Mouse (Mus musculus): Measurements from ENCODE around the gene Osbpl3. TPM values are rescaled to one million over a fixed set of nuclear protein-coding genes. Genes with fewer than 3 reads are reported as not detected.

Gene Osbpl3
- polyA plus RNA-seq, 1 experiment from 2014 or later, result 8.7 TPM

DNA sequence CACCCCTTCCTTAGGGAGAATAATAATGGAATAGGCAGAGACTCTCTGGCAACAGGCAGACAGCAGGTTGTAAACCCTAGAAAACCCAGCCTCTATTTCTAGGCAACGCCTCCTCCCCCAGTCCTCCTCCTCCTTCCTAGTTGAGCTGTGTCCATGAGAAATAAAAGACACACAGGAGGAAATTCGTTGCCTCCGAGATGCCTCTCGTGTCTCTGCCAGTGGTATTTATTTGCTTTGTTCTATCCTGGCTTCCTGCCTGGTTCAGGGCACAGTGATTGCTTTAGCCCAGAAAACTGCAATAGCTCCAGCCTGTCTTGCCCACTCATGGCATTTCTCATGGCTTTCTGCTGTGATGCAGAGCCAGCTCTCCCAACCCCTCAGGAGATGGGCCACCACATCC, 43.8 kb downstream of the Osbpl3 start:
- 52% methylated on average over 4 of the region's 4 CpGs for WGBS
- Histone ChIP-seq H3K9ac (ENCODE audit: low read length) (no peak overlapping the region), H3K4me1 (replicated peaks; ENCODE audit: control insufficient read depth, insufficient read depth, low read length) (no peaks in the 10 kb centered on the region), H3K36me3 (ENCODE audit: control insufficient read depth, insufficient read depth, low read length) (no peaks in the 10 kb centered on the region), H3K9me3 (ENCODE audit: control insufficient read depth, low read length) (no peaks in the 10 kb centered on the region), H3K4me2 (ENCODE audit: low read depth, low read length, severe bottlenecking) (no peak overlapping the region), H3K4me3 (ENCODE audit: low read depth, low read length) (no peak overlapping the region), H3K27me3 (ENCODE audit: control insufficient read depth, insufficient read depth, low read length) (no peaks in the 10 kb centered on the region), H3K27ac (ENCODE audit: low read depth, low read length) (no peak overlapping the region)
- no peak for ATAC-seq (replicated peaks; ENCODE audit: low FRiP score)
- DNase-seq (ENCODE audit: low spot score), result no peak

DNA sequence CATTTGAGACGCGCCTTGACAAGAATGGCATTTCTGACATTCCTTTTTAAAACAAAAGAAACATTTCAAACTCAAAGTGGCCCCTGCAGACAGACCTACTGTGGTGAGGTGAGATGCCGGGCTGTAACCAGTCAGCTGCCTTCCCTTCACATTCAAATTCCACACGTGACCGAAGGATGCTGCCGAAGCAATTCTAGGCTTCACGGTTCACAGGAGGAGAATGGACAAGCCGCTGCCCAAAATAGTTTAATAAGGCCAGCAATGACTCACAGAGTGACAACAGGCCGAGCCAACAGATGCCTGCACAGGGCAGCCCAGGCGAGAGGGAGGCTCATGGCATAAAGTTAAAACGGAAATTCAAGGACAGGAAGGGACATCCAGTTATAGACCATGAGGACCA, 51.3 kb downstream of the Osbpl3 start:
- H3K9me3 ChIP-seq (ENCODE audit: control insufficient read depth, low read length), result no peaks in the 10 kb centered on the region
- no peak overlapping the region for H3K27ac ChIP-seq (ENCODE audit: low read depth, low read length)
- ATAC-seq (replicated peaks; ENCODE audit: low FRiP score) (no peak), DNase-seq (ENCODE audit: low spot score) (no peak)
- no peak overlapping the region for H3K9ac ChIP-seq (ENCODE audit: low read length)
- no peak overlapping the region for H3K4me2 ChIP-seq (ENCODE audit: low read depth, low read length, severe bottlenecking)
- H3K36me3 ChIP-seq (ENCODE audit: control insufficient read depth, insufficient read depth, low read length), result no peaks in the 10 kb centered on the region
- H3K4me3 ChIP-seq (ENCODE audit: low read depth, low read length), result no peak overlapping the region
- no peaks in the 10 kb centered on the region for H3K4me1 ChIP-seq (replicated peaks; ENCODE audit: control insufficient read depth, insufficient read depth, low read length)
- H3K27me3 ChIP-seq (ENCODE audit: control insufficient read depth, insufficient read depth, low read length), result no peaks in the 10 kb centered on the region
- 71% methylated on average over 11 of the region's 11 CpGs for WGBS

DNA sequence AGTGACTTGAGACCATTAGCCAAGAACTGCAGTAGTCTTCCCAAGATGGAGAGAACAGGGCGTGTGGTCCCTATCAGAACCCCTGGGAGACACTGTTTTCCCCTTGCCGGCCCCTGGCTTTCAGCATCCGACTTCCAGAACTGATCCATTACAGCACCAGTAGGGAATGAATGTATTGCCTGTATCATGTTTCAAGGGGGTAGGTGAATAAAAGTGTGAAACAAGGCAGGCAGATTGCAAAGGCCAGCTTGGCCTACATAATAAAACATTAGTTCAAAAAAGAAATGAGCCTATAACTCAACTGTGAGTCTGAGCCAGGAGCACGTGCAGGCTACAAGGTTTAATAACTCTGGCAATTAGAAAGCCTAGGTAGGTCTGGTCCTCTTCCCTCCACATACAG, 52.5 kb downstream of the Osbpl3 start:
- no peaks in the 10 kb centered on the region for H3K4me1 ChIP-seq (replicated peaks; ENCODE audit: control insufficient read depth, insufficient read depth, low read length)
- ATAC-seq (replicated peaks; ENCODE audit: low FRiP score) (no peak), DNase-seq (ENCODE audit: low spot score) (no peak)
- no peak overlapping the region for H3K9ac ChIP-seq (ENCODE audit: low read length)
- no peak overlapping the region for H3K4me3 ChIP-seq (ENCODE audit: low read depth, low read length)
- WGBS, result 87% methylated on average over 4 of the region's 4 CpGs
- H3K9me3 ChIP-seq (ENCODE audit: control insufficient read depth, low read length), result no peaks in the 10 kb centered on the region
- no peak overlapping the region for H3K4me2 ChIP-seq (ENCODE audit: low read depth, low read length, severe bottlenecking)
- H3K27ac ChIP-seq (ENCODE audit: low read depth, low read length), result no peak overlapping the region
- no peaks in the 10 kb centered on the region for H3K27me3 ChIP-seq (ENCODE audit: control insufficient read depth, insufficient read depth, low read length)
- no peaks in the 10 kb centered on the region for H3K36me3 ChIP-seq (ENCODE audit: control insufficient read depth, insufficient read depth, low read length)

DNA sequence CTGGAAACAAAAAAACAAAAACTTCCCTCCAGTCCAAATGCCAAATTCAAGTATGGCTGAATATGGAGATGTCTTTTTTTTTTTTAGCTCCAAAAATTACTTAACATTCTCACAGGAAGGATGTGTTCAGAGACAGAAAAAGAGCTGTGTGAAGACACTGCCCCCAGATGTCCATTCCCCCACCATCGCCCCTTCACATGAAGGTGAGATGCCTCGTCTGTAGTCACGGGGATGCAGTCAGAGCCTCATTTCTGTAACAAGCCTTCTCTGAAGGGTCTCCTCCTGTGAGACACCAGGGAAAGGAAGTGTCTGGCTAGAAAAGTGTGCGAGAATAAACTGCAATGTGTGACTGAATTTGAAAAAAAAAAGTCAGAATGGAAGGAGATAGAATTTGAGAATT, 53.1 kb downstream of the Osbpl3 start:
- no peaks in the 10 kb centered on the region for H3K9me3 ChIP-seq (ENCODE audit: control insufficient read depth, low read length)
- H3K4me1 ChIP-seq (replicated peaks; ENCODE audit: control insufficient read depth, insufficient read depth, low read length), result no peaks in the 10 kb centered on the region
- ATAC-seq (replicated peaks; ENCODE audit: low FRiP score) (no peak), DNase-seq (ENCODE audit: low spot score) (no peak)
- H3K27me3 ChIP-seq (ENCODE audit: control insufficient read depth, insufficient read depth, low read length), result no peaks in the 10 kb centered on the region
- H3K9ac ChIP-seq (ENCODE audit: low read length), result no peak overlapping the region
- no peak overlapping the region for H3K4me3 ChIP-seq (ENCODE audit: low read depth, low read length)
- H3K36me3 ChIP-seq (ENCODE audit: control insufficient read depth, insufficient read depth, low read length), result no peaks in the 10 kb centered on the region
- 88% methylated on average over 4 of the region's 4 CpGs for WGBS
- H3K27ac ChIP-seq (ENCODE audit: low read depth, low read length), result no peak overlapping the region
- H3K4me2 ChIP-seq (ENCODE audit: low read depth, low read length, severe bottlenecking), result no peak overlapping the region

DNA sequence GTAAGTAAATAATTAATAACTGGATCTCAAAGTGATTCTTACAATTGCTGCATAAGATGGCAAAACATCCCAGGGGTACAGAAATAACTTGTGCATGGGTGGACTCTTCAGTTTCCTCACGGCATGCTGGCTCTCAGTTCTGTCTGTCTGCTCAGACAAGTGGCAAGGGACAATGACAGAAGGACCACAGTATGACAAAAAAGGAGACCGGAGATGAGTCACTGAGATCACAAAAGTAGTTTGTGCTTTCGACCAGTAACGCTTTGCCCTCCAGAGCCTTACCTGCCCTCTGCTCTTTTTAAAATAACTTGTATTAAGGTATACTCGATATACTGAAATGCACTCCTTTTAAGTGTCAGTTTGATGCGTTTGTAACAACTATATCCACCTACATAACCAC, 55.8 kb downstream of the Osbpl3 start:
- DNase-seq (ENCODE audit: low spot score) (no peak), ATAC-seq (replicated peaks; ENCODE audit: low FRiP score) (no peak)
- H3K4me1 ChIP-seq (replicated peaks; ENCODE audit: control insufficient read depth, insufficient read depth, low read length), result no peaks in the 10 kb centered on the region; the same call in 1 of the 2 replicates
- no peak overlapping the region for H3K9ac ChIP-seq (ENCODE audit: low read length)
- 90% methylated on average over 6 of the region's 6 CpGs for WGBS
- H3K27ac ChIP-seq (ENCODE audit: low read depth, low read length), result no peak overlapping the region
- H3K27me3 ChIP-seq (ENCODE audit: control insufficient read depth, insufficient read depth, low read length), result no peaks in the 10 kb centered on the region
- no peak overlapping the region for H3K4me2 ChIP-seq (ENCODE audit: low read depth, low read length, severe bottlenecking)
- H3K36me3 ChIP-seq (ENCODE audit: control insufficient read depth, insufficient read depth, low read length), result no peaks in the 10 kb centered on the region
- no peaks in the 10 kb centered on the region for H3K9me3 ChIP-seq (ENCODE audit: control insufficient read depth, low read length)
- H3K4me3 ChIP-seq (ENCODE audit: low read depth, low read length), result no peak overlapping the region

DNA sequence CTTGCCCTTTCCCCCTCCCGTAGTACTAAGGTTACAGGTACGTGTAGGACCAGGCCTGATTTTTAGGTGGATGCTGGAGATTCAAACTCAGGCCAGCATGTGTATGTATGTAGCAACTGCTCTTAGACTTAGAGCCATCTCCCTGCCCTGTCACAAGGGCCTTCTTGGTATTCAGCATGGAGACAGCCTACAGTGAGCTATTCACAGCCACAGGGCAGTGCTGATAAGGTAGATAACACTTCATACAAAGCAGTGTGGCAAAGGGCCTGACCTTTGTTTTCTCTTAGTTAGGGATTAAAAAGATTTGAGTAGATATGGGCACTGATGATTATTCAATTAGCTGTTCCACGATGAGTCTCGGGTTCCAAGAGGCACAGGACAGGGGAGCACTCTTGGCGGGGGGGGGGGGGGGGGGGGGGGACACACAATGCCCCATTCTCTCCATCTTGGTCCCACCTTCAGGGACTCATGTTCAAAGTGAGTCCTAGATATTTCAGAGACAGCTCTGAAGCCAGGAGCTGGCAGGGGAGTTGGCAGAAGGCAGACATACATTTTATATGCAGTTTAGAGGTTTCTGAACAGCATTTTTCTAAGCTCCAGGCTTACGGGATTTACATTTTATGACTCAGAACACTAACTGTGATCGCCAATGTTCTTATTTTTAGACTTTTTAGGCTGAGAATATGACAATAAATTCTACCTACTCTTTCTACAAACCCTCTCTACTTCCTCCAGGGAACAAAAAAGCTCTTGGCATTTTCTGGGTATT, 56.4 kb downstream of the Osbpl3 start:
- no peak for ATAC-seq (replicated peaks; ENCODE audit: low FRiP score)
- Histone ChIP-seq H3K27ac (ENCODE audit: low read depth, low read length) (no peak overlapping the region), H3K4me1 (replicated peaks; ENCODE audit: control insufficient read depth, insufficient read depth, low read length) (no peaks in the 10 kb centered on the region; the same call in 1 of the 2 replicates), H3K27me3 (ENCODE audit: control insufficient read depth, insufficient read depth, low read length) (no peaks in the 10 kb centered on the region), H3K9ac (ENCODE audit: low read length) (no peak overlapping the region), H3K9me3 (ENCODE audit: control insufficient read depth, low read length) (no peaks in the 10 kb centered on the region), H3K4me2 (ENCODE audit: low read depth, low read length, severe bottlenecking) (no peak overlapping the region), H3K4me3 (ENCODE audit: low read depth, low read length) (no peak overlapping the region), H3K36me3 (ENCODE audit: control insufficient read depth, insufficient read depth, low read length) (no peaks in the 10 kb centered on the region)
- DNase-seq (ENCODE audit: low spot score), result no peak
- WGBS, result 68% methylated on average over 5 of the region's 7 CpGs

DNA sequence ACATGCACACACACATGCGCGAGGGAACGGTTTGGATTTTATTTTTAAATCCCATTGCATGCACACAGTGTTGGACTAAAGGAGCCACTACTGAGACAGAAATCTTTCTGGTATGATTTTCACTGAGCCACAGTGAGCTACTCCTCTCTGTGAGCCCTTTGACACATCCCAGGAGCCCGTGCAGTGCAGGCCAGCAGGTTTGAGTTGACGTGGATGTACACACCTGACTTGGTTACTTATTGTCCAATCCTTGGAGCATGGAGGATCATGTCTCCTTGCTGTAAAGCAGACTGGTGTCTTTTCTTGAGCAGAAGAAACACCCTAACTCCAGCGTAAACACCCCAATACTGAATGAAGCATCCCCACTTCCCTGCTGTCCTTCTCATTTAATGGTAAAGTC, 57.7 kb downstream of the Osbpl3 start:
- Histone ChIP-seq H3K36me3 (ENCODE audit: control insufficient read depth, insufficient read depth, low read length) (no peaks in the 10 kb centered on the region), H3K27ac (ENCODE audit: low read depth, low read length) (no peak overlapping the region), H3K27me3 (ENCODE audit: control insufficient read depth, insufficient read depth, low read length) (no peaks in the 10 kb centered on the region), H3K4me3 (ENCODE audit: low read depth, low read length) (no peak overlapping the region), H3K9ac (ENCODE audit: low read length) (no peak overlapping the region), H3K4me1 (replicated peaks; ENCODE audit: control insufficient read depth, insufficient read depth, low read length) (no peaks in the 10 kb centered on the region; the same call in 1 of the 2 replicates), H3K9me3 (ENCODE audit: control insufficient read depth, low read length) (no peaks in the 10 kb centered on the region), H3K4me2 (ENCODE audit: low read depth, low read length, severe bottlenecking) (no peak overlapping the region)
- 92% methylated on average over 6 of the region's 6 CpGs for WGBS
- no peak for ATAC-seq (replicated peaks; ENCODE audit: low FRiP score)
- no peak for DNase-seq (ENCODE audit: low spot score)

- WGBS, result 79% methylated on average over 5 of the region's 5 CpGs
- no peaks in the 10 kb centered on the region for H3K36me3 ChIP-seq (ENCODE audit: control insufficient read depth, insufficient read depth, low read length)
- no peak for ATAC-seq (replicated peaks; ENCODE audit: low FRiP score)
Measured at GRCm38 (mm10) chr6:50397116-50397515, 58.9 kb downstream of the Osbpl3 start.

More at GRCm38 (mm10) chr6:50397116-50397515, 58.9 kb downstream of the Osbpl3 start:
- no peak for DNase-seq (ENCODE audit: low spot score)
- no peaks in the 10 kb centered on the region; the same call in 1 of the 2 replicates for H3K4me1 ChIP-seq (replicated peaks; ENCODE audit: control insufficient read depth, insufficient read depth, low read length)
- no peaks in the 10 kb centered on the region for H3K27me3 ChIP-seq (ENCODE audit: control insufficient read depth, insufficient read depth, low read length)
- H3K4me3 ChIP-seq (ENCODE audit: low read depth, low read length), result no peak overlapping the region
- no peak overlapping the region for H3K27ac ChIP-seq (ENCODE audit: low read depth, low read length)
- no peak overlapping the region for H3K9ac ChIP-seq (ENCODE audit: low read length)
- no peaks in the 10 kb centered on the region for H3K9me3 ChIP-seq (ENCODE audit: control insufficient read depth, low read length)
- H3K4me2 ChIP-seq (ENCODE audit: low read depth, low read length, severe bottlenecking), result no peak overlapping the region
